Mouse (Mus musculus) central nervous system, embryonic 11.5 days (tissue): ENCODE data around the gene Olfr1415. TPM values are rescaled to one million over a fixed set of nuclear protein-coding genes. Genes with fewer than 3 reads are reported as not detected.

Source experiments
- polyA plus RNA-seq: library from polyadenylated mRNA; depleted of rRNA; stranded (reverse); fragments of >200 nt; gene quantifications from 2 replicates; pipeline ENCODE4 v1.2.3, GENCODE M21; 2012; rRNA removed

Olfr1415 gene
- polyA plus RNA-seq = not detected in 2 replicates

GRCm38 (mm10) chr1:92496001-92496400 lies at the start of gene Olfr1415:
Gene Olfr1415, minus strand, starts transcription at chr1:92496101.

GRCm38 (mm10) chr1:92518561-92518960 lies 22.7 kb upstream of the Olfr1415 start, which contains the start of gene Olfr1414:
Gene Olfr1414, minus strand, starts transcription at chr1:92518661.

GRCm38 (mm10) chr1:92485013-92485412 lies 10.9 kb downstream of the Olfr1415 start, which contains the start of gene Olfr1416:
Gene Olfr1416, minus strand, starts transcription at chr1:92485113.

GRCm38 (mm10) chr1:92473165-92474041 lies 22.5 kb downstream of the Olfr1415 start, which contains the start of gene Ndufa10:
Gene Ndufa10, minus strand, starts transcription at chr1:92473860.

Other genes starting within 250 kb of the Olfr1415 start
- gene Ndufa10, start 22.2 kb downstream of the Olfr1415 start, polyA plus RNA-seq = 92.3 and 187 TPM in 2 replicates
- not detected in 2 replicates for gene Olfr1416, start 11.0 kb downstream of the Olfr1415 start, polyA plus RNA-seq
- gene Olfr1414, start 22.6 kb upstream of the Olfr1415 start, polyA plus RNA-seq = not detected in 2 replicates
- not detected in 2 replicates for gene Olfr1413, start 75.2 kb upstream of the Olfr1415 start, polyA plus RNA-seq
- not detected in 2 replicates for gene Olfr1412, start 89.7 kb upstream of the Olfr1415 start, polyA plus RNA-seq
- not detected in 2 replicates for gene Olfr1411, start 98.3 kb upstream of the Olfr1415 start, polyA plus RNA-seq
- gene Olfr1410, start 109.7 kb upstream of the Olfr1415 start, polyA plus RNA-seq = not detected in 2 replicates
- gene Olfr12, start 121.7 kb upstream of the Olfr1415 start, polyA plus RNA-seq = 0.08 and 0.09 TPM in 2 replicates
- 242 and 368 TPM in 2 replicates for gene Cops9, start 145.9 kb upstream of the Olfr1415 start, polyA plus RNA-seq
- gene Otos, start 152.7 kb upstream of the Olfr1415 start, polyA plus RNA-seq = 0.11 and 0.12 TPM in 2 replicates